Mouse (Mus musculus) kidney, embryonic 14.5 days (tissue): ENCODE measurements at regions not wholly inside any gene's neighbourhood (a gene's known extent, or its start where the extent isn't known, plus 50 kb on each side); places are given as distances from the start of the nearest gene placed in this dataset.
A peak's percentile ranks its signal among the peaks of the same experiment; 100 is the strongest.

ENCODE experiments used
- ATAC-seq: fragments of 200-750 bp; cut with Nextera tagmentation; 2 replicates; pipeline ENCODE4 v1.8.0; 2017; ENCODE audit warnings: moderate number of reproducible peaks, mild to moderate bottlenecking, moderate TSS enrichment, moderate library complexity; ENCODE audit not compliant: low FRiP score, low TSS enrichment
- H3K27ac ChIP-seq: fragments of 300-500 bp; sonication (generic); 2 replicates; pipeline ENCODE4 v1.5.1; 2014; ENCODE audit warnings: low read depth, mild to moderate bottlenecking, low read length, moderate library complexity, mixed read lengths
- H3K27me3 ChIP-seq: fragments of 300-500 bp; sonication (generic); 2 replicates; pipeline ENCODE4 v1.6.1; 2014; ENCODE audit warnings: mild to moderate bottlenecking, low read length; ENCODE audit not compliant: control insufficient read depth, insufficient read depth
- H3K36me3 ChIP-seq: fragments of 300-500 bp; sonication (generic); 2 replicates; pipeline ENCODE4 v1.6.1; 2014; ENCODE audit warnings: low read length, mixed read lengths; ENCODE audit not compliant: control insufficient read depth, insufficient read depth
- H3K4me1 ChIP-seq: fragments of 300-500 bp; sonication (generic); 2 replicates; pipeline ENCODE4 v1.6.1; 2014; ENCODE audit warnings: low read length, mixed read lengths; ENCODE audit not compliant: control insufficient read depth, insufficient read depth
- H3K4me2 ChIP-seq: fragments of 300-500 bp; sonication (generic); replicated peaks from 2 replicates; pipeline ENCODE4 v1.6.1; 2014; ENCODE audit warnings: low read depth, mild to moderate bottlenecking, low read length
- H3K4me3 ChIP-seq: fragments of 300-500 bp; sonication (generic); 2 replicates; pipeline ENCODE4 v1.5.1; 2014; ENCODE audit warnings: mild to moderate bottlenecking, low read length
- H3K9ac ChIP-seq: fragments of 300-500 bp; sonication (generic); 2 replicates; pipeline ENCODE4 v1.6.1; 2014; ENCODE audit warnings: low read depth, mild to moderate bottlenecking, low read length, moderate library complexity
- H3K9me3 ChIP-seq: fragments of 300-500 bp; sonication (generic); 2 replicates; pipeline ENCODE4 v1.6.1; 2016; ENCODE audit warnings: low read length; ENCODE audit not compliant: control insufficient read depth
- WGBS: fragments of 180-500 bp; shearing (Covaris S2); extraction: QIAGEN DNeasy Blood & Tissue Kit; methylation state at CpG from one replicate; pipeline ENCODE4 v1.1.7; 2014; 5-methylcytosine and 5-hydroxymethylcytosine counted together

- Histone ChIP-seq H3K36me3 (no peaks in the 10 kb centered on the region), H3K9ac (no peak overlapping the region), H3K4me3 (no peak overlapping the region), H3K9me3 (no peaks in the 10 kb centered on the region), H3K27me3 (no peaks in the 10 kb centered on the region), H3K4me1 (no peaks in the 10 kb centered on the region), H3K4me2 (no peak overlapping the region), H3K27ac (no peak overlapping the region)
- ATAC-seq: no peak
These were observed 593.4 kb upstream of the Slc39a10 start for GRCm38 (mm10) chr1:47486087-47486486.

- H3K4me3 ChIP-seq: no peak overlapping the region
- H3K27ac ChIP-seq: no peak overlapping the region
- H3K4me1 ChIP-seq: no peaks in the 10 kb centered on the region
- no peaks in the 10 kb centered on the region for H3K36me3 ChIP-seq
- H3K9me3 ChIP-seq: no peaks in the 10 kb centered on the region; the same call in 1 of the 2 replicates
- WGBS: 60% methylated on average over 1 of the region's 1 CpGs
- H3K4me2 ChIP-seq: no peak overlapping the region
- no peak for ATAC-seq
- no peaks in the 10 kb centered on the region for H3K27me3 ChIP-seq
- H3K9ac ChIP-seq: no peak overlapping the region
These were observed 586.4 kb upstream of the Slc39a10 start for GRCm38 (mm10) chr1:47479059-47479458.

GRCm38 (mm10) chr1:47466573-47467253, 574.1 kb upstream of the Slc39a10 start:
- no peaks in the 10 kb centered on the region for H3K4me1 ChIP-seq
- H3K4me3 ChIP-seq: no peak overlapping the region
- H3K27me3 ChIP-seq: no peaks in the 10 kb centered on the region
- ATAC-seq: no peak
- no peak overlapping the region for H3K4me2 ChIP-seq
- 87% methylated on average over 9 of the region's 9 CpGs for WGBS
- no peak overlapping the region for H3K9ac ChIP-seq
- no peak overlapping the region for H3K27ac ChIP-seq
- no peaks in the 10 kb centered on the region for H3K36me3 ChIP-seq
- H3K9me3 ChIP-seq: no peaks in the 10 kb centered on the region

DNA sequence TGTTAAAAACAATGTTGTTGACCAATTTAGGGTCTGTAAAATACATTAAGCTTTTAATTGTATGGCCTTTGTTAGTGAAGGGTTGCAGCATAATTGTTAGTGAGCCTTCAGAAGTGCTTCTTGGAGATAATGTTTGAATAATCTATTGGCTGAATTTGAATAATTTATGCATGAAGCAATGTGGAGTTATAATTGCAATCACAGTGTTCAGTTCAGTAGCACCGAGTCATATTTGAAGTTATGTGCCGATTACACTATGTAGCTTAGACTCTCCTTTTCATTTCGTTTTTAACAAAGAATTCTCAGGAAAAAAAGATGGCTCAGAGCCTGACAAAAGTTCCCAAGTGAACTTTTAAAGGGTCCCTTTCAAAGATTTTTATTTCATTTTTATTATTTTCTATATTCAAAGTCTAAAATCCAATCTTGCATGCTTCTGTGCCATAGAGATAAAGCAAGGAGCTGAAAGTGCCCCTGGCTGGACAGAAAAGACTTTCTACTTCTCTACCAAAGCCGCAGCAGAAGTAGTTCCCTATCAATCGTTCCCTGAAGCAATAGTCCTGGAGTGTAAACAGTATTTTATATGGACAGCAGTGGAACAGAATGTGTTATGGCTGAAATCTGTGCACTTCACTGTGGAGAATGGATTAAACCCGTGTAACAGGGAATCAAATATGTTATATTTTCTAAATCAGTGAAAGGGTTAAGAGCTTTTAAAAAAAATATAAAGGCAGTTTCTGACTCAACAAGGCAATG, 556.3 kb upstream of the Slc39a10 start:
- WGBS: 84% methylated on average over 6 of the region's 6 CpGs

DNA sequence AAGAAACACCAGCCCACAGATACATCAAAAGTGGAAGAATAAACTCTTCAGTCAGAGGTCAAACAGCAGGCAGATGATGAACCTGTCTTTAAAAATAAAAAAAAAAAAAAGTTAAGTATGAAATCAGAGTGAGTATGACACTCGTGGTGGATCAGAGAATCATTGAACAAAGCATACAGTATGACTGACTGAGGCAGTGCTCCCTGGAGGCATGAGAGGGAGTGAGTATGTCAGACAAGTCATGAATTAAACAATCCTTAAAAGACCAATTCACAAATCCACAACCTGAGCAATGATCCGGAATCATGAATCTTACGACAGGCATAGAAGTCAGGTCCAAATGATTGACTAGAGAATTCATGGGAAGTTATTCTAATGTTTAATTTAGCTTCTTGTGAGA, 555.4 kb upstream of the Slc39a10 start:
- WGBS: 70% methylated on average over 3 of the region's 3 CpGs
- Histone ChIP-seq H3K9ac (no peak overlapping the region), H3K4me2 (no peak overlapping the region), H3K36me3 (no peaks in the 10 kb centered on the region), H3K4me3 (no peak overlapping the region), H3K4me1 (0 out of 2 replicates have a peak, but pooled peaks cover 3% of the 10 kb centered on the region), H3K27me3 (no peaks in the 10 kb centered on the region), H3K27ac (no peak overlapping the region), H3K9me3 (no peaks in the 10 kb centered on the region)
- no peak for ATAC-seq

More for the DNA sequence above, 556.3 kb upstream of the Slc39a10 start:
- H3K27me3 ChIP-seq: no peaks in the 10 kb centered on the region
- H3K27ac ChIP-seq: no peak overlapping the region
- H3K4me3 ChIP-seq: no peak overlapping the region
- no peaks in the 10 kb centered on the region for H3K9me3 ChIP-seq
- no peaks in the 10 kb centered on the region for H3K36me3 ChIP-seq
- ATAC-seq: no peak
- 0 out of 2 replicates have a peak, but pooled peaks cover 3% of the 10 kb centered on the region for H3K4me1 ChIP-seq
- H3K4me2 ChIP-seq: no peak overlapping the region
- H3K9ac ChIP-seq: no peak overlapping the region

DNA sequence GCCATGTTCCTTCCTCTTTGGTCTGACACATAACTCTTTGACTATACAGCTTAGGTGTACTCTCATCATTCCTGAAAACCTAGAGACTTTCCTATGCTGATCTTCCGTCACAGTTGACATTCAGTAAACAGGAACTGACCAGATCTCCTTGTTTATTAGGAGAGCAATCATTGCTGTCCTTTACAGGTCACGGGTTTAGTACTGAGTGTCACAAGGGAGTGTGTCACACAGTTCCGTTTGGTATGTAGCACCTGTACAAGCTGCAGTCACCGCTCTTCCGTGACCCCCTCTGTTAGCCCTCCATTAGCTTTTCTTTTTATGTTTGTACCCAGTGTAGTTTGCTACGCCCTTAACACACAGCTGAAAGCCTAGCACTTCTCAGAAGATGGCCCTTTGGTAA, 553.4 kb upstream of the Slc39a10 start:
- peak; percentile 49; the same call in 1 of the 2 replicates for ATAC-seq
- 18% methylated on average over 6 of the region's 6 CpGs for WGBS

DNA sequence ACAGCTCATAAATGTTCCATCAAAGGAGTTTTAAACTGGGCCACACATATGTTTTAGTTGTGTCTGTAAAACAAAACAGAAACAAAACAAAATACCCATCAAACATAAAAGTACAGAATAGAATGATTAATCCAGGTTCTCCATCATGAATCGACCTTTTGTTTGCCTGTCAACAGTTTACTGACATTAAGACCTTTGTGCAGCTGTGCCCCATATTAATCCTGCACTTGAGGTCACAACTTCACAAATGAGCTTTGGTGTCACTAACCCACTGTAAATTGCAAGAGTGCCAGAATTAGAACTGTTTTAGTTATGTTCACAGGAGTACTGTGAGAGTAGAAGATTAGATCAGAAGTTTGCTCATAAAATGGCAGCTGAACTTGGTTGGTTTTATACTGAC, 540.2 kb upstream of the Slc39a10 start:
- H3K4me3 ChIP-seq: no peak overlapping the region
- H3K4me1 ChIP-seq: no peaks in the 10 kb centered on the region
- no peak overlapping the region for H3K4me2 ChIP-seq
- H3K27me3 ChIP-seq: no peaks in the 10 kb centered on the region
- H3K9me3 ChIP-seq: no peaks in the 10 kb centered on the region
- H3K27ac ChIP-seq: no peak overlapping the region
- no peaks in the 10 kb centered on the region for H3K36me3 ChIP-seq
- 74% methylated on average over 1 of the region's 1 CpGs for WGBS
- no peak overlapping the region for H3K9ac ChIP-seq
- ATAC-seq: no peak

More for the DNA sequence above, 553.4 kb upstream of the Slc39a10 start:
- Histone ChIP-seq H3K4me1 (0 out of 2 replicates have a peak, but pooled peaks cover 3% of the 10 kb centered on the region), H3K27ac (no peak overlapping the region), H3K4me3 (no peak overlapping the region), H3K36me3 (no peaks in the 10 kb centered on the region), H3K4me2 (no peak overlapping the region), H3K27me3 (no peaks in the 10 kb centered on the region), H3K9ac (no peak overlapping the region), H3K9me3 (no peaks in the 10 kb centered on the region)

GRCm38 (mm10) chr1:47405164-47405563, 512.5 kb upstream of the Slc39a10 start:
- H3K4me2 ChIP-seq: no peak overlapping the region
- no peak overlapping the region for H3K9ac ChIP-seq
- H3K27me3 ChIP-seq: no peaks in the 10 kb centered on the region
- H3K4me3 ChIP-seq: no peak overlapping the region
- WGBS: 84% methylated on average over 1 of the region's 1 CpGs
- no peaks in the 10 kb centered on the region for H3K36me3 ChIP-seq
- no peaks in the 10 kb centered on the region for H3K9me3 ChIP-seq
- no peaks in the 10 kb centered on the region for H3K4me1 ChIP-seq
- H3K27ac ChIP-seq: no peak overlapping the region
- ATAC-seq: no peak

DNA sequence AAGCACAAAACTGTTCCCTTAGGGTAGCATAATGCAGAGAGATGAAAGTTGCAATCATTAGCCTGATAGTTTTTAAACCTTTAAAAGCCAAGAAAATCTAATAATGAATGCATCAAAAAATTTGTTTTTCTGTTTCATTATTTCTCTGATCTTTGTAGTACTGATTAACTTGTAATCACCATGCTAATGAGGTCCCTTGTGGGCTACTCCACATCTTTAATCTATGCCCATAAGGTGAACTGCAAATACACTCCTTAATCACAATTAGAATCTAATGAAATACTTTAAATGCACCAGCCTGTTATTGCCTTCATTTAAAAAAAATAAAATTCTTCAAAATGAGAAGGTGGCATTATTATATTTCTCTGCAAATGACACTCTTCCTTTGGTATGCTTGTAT, 493.9 kb upstream of the Slc39a10 start:
- ATAC-seq: no peak
- Histone ChIP-seq H3K9ac (no peak overlapping the region), H3K27ac (no peak overlapping the region), H3K4me1 (no peaks in the 10 kb centered on the region), H3K4me3 (no peak overlapping the region), H3K9me3 (no peaks in the 10 kb centered on the region), H3K4me2 (no peak overlapping the region), H3K36me3 (no peaks in the 10 kb centered on the region), H3K27me3 (no peaks in the 10 kb centered on the region)
